Mouse (Mus musculus) yolk sac, embryonic 10.5 days (tissue): ENCODE results near the gene Gnptg.

Experiments
- DNase-seq: peaks from one replicate; pipeline ENCODE4 v3.0.0-alpha.2; 2017; ENCODE audit warnings: low spot score

Gene Gnptg

GRCm38 (mm10) chr17:25188150-25189031, 51.5 kb downstream of the Gnptg start, which contains the start of gene Unkl:
Unkl (plus strand) TSS chr17:25188397.
- DNase-seq: peak; percentile 78

GRCm38 (mm10) chr17:25187784-25188149, 52.2 kb downstream of the Gnptg start:
- peak; percentile 12 for DNase-seq

- DNase-seq: no peak
These were observed 55.0 kb downstream of the Gnptg start for GRCm38 (mm10) chr17:25184961-25185360.

- DNase-seq: peak; percentile 96
These were observed 55.7 kb downstream of the Gnptg start, which contains the start of gene BC003965 for GRCm38 (mm10) chr17:25184129-25184691. BC003965 (plus strand) TSS chr17:25184554.
